Mouse (Mus musculus) ES-Bruce4 (cell line): ENCODE results near the gene Rarres1.

Experiments
- CTCF ChIP-seq: IDR thresholded peaks from one replicate; pipeline ENCODE4 v1.8.1; 2011; ENCODE audit warnings: low read depth, low read length
- POLR2A ChIP-seq: IDR thresholded peaks from one replicate; pipeline ENCODE4 v1.8.1; 2011; ENCODE audit warnings: low read length; ENCODE audit not compliant: insufficient read depth

DNA sequence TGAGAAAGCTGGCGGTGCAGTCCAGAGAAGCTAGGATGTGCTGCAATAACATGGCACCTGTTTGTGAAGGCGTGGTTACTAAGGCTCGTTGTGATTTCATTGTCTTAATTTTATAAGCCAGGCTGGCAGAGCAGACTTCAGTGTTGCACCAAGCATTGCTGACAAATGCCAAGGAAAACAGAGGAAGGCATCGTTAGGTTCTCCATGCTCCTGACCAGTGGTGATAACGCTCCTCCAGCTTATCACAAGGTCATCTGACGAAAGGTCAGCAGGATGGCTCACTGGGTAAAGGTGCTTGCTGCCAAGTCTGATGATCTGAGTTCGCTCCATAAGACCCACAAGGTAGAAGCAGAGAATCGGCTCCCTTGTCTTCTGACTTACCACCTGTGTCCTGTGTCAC lies 7.4 kb upstream of the Rarres1 start:
- TF ChIP-seq POLR2A (no peak), CTCF (no peak)
